In genomic region chr13:91157429-91157828, GRCm38 (mm10) we compare ENCODE assay signal across 22 mouse cellular contexts.
"Had no signal": no experiment of that assay in that cellular context is flagged by ENCODE, and none has a peak within 500 bp of the region (broad histone marks: within the 10 kb centered on the region; RNA-seq: fewer than 3 reads in every experiment).

No protein-coding gene starts in this region.

- H3K4me1 ChIP-seq: hindbrain, embryonic 13.5 days; hindbrain, embryonic 15.5 days; limb, embryonic 13.5 days; liver, embryonic 12.5 days had no signal

- H3K4me3 ChIP-seq: heart, embryonic 10.5 days; heart, embryonic 12.5 days; hindbrain, embryonic 13.5 days; hindbrain, embryonic 15.5 days; limb, embryonic 13.5 days; limb, embryonic 15.5 days; liver, embryonic 12.5 days had no signal

- H3K36me3 ChIP-seq: heart, embryonic 10.5 days; heart, embryonic 12.5 days; hindbrain, embryonic 13.5 days; hindbrain, embryonic 15.5 days; limb, embryonic 13.5 days; limb, embryonic 15.5 days; liver, embryonic 12.5 days had no signal

- DNase-seq: gastrocnemius, postnatal 14 days; gastrocnemius, postnatal 36 days; heart, adult 18-20 months; heart, postnatal 10 days; heart, postnatal 36 days; kidney, adult 18-20 months; kidney, adult 8-10 months; kidney, postnatal 10 days; kidney, postnatal 25 days; kidney, postnatal 4 days; layer of hippocampus, adult 9-11 months; layer of hippocampus, postnatal 36 days; left cerebral cortex, postnatal 4 days had no signal

- H3K4me2 ChIP-seq: heart, embryonic 12.5 days; hindbrain, embryonic 13.5 days; hindbrain, embryonic 15.5 days; limb, embryonic 13.5 days; limb, embryonic 15.5 days; liver, embryonic 12.5 days had no signal

- H3K9ac ChIP-seq: heart, embryonic 12.5 days; hindbrain, embryonic 13.5 days; hindbrain, embryonic 15.5 days; limb, embryonic 13.5 days; limb, embryonic 15.5 days; liver, embryonic 12.5 days; liver, embryonic 14.5 days had no signal

- H3K9me3 ChIP-seq: heart, embryonic 10.5 days; heart, embryonic 12.5 days; hindbrain, embryonic 13.5 days; hindbrain, embryonic 15.5 days; limb, embryonic 13.5 days; limb, embryonic 15.5 days; liver, embryonic 12.5 days had no signal

- H3K27ac ChIP-seq: heart, embryonic 10.5 days; hindbrain, embryonic 13.5 days; hindbrain, embryonic 15.5 days; hindbrain, postnatal 0 days; limb, embryonic 13.5 days; limb, embryonic 15.5 days; liver, embryonic 12.5 days; liver, embryonic 14.5 days had no signal

- ATAC-seq: hindbrain, postnatal 0 days; liver, embryonic 12.5 days had no signal

- H3K27me3 ChIP-seq: heart, embryonic 12.5 days; hindbrain, embryonic 13.5 days; hindbrain, embryonic 15.5 days; limb, embryonic 13.5 days; limb, embryonic 15.5 days; liver, embryonic 12.5 days had no signal
